Mouse (Mus musculus) liver, postnatal 0 days (tissue): ENCODE measurements around the gene Cdk16.

Experiments used
- CTCF ChIP-seq: sonication (generic); IDR thresholded peaks from 2 replicates; pipeline ENCODE4 v1.5.1; 2016; ENCODE audit warnings: antibody characterized with exemption, low read depth
- EP300 ChIP-seq: IDR thresholded peaks from 2 replicates; pipeline ENCODE4 v1.6.1; 2016; ENCODE audit warnings: antibody characterized with exemption, low read depth, mild to moderate bottlenecking

DNA sequence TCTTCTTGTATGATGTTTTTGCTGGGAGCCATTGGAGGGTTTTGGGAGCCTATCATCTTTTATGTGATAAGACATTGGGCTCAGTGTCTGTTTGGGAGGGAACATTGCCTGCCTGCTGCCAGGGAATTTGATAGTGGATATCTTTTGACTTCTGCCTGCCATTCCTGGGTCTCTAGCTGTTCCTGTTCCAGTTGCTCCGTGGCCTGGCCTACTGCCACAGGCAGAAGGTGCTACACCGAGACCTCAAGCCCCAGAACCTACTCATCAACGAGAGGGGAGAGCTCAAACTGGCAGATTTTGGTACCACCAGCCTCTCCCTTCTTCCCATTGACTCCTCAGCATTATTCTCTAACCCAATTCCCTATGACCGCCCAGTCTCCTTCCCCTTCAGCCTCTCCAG lies 8.1 kb downstream of the Cdk16 start:
- TF ChIP-seq CTCF (no peak), EP300 (no peak)
